Mouse (Mus musculus) midbrain, embryonic 10.5 days (tissue): Measurements from ENCODE around the gene Ccdc183. TPM values are rescaled to one million over a fixed set of nuclear protein-coding genes. Genes with fewer than 3 reads are reported as not detected.
A peak's percentile ranks its signal among the peaks of the same experiment; 100 is the strongest.

Experiments used
- DNase-seq: peaks from one replicate; pipeline ENCODE4 v3.0.0-alpha.2; 2017; ENCODE audit warnings: low spot score
- H3K27ac ChIP-seq: fragments of 300-500 bp; sonication (generic); replicated peaks from 2 replicates; pipeline ENCODE4 v1.5.1; 2016; ENCODE audit warnings: mild to moderate bottlenecking
- H3K27me3 ChIP-seq: fragments of 300-500 bp; sonication (generic); 2 replicates; pipeline ENCODE4 v1.6.1; 2016; ENCODE audit warnings: low read depth, mild to moderate bottlenecking; ENCODE audit not compliant: poor library complexity, severe bottlenecking
- H3K36me3 ChIP-seq: fragments of 300-500 bp; sonication (generic); 2 replicates; pipeline ENCODE4 v1.6.1; 2016; ENCODE audit warnings: mild to moderate bottlenecking, moderate library complexity
- H3K4me1 ChIP-seq: fragments of 300-500 bp; sonication (generic); 2 replicates; pipeline ENCODE4 v1.6.1; 2016
- H3K4me3 ChIP-seq: fragments of 300-500 bp; sonication (generic); 2 replicates; pipeline ENCODE4 v1.5.1; 2016; ENCODE audit warnings: mild to moderate bottlenecking, moderate library complexity
- H3K9me3 ChIP-seq: fragments of 300-500 bp; sonication (generic); replicated peaks from 2 replicates; pipeline ENCODE4 v1.6.1; 2016; ENCODE audit warnings: mild to moderate bottlenecking
- WGBS: fragments of 180-500 bp; shearing (Covaris S2); methylation state at CpG from one replicate; pipeline ENCODE4 v1.1.7; 2016; 5-methylcytosine and 5-hydroxymethylcytosine counted together
- polyA plus RNA-seq: library from polyadenylated mRNA; unstranded; fragments of >200 nt; fragmentation: Nextera tagmentation; extraction: Ambion mirVana; gene quantifications from 2 replicates; pipeline ENCODE4 v1.2.1, GENCODE M21; 2016

Ccdc183 gene
- polyA plus RNA-seq, 1 experiment from 2014 or later = 0.04 TPM

DNA sequence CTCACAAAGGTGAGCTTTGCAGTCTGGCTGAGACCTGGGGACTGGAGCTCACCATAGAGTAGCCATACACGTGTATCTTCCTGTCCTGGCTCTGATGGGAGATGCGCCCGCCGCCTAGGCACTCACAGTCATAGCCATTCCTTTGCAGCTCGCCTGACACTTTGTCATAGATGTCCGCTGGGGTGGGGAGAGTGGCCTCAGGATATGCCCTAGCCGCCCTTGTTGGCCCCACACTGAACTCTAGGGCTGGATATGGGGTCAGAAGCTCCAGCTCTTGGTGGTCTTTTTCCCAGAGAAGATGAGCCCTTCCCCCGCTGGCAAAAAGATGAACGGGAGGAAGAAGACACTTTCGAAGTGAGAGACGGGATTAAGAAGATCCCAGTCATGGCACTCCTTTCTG is 43.3 kb downstream of the Ccdc183 start:
- H3K27me3 ChIP-seq = peaks cover 39% of the 10 kb centered on the region
- H3K4me1 ChIP-seq = peaks cover 58% of the 10 kb centered on the region
- 21% methylated on average over 11 of the region's 11 CpGs for WGBS
- H3K4me3 ChIP-seq = peak overlapping the region; percentile 75
- no peak for DNase-seq
- H3K9me3 ChIP-seq = no peaks in the 10 kb centered on the region
- H3K36me3 ChIP-seq = peaks cover 43% of the 10 kb centered on the region
- peak overlapping the region; percentile 90 for H3K27ac ChIP-seq

DNA sequence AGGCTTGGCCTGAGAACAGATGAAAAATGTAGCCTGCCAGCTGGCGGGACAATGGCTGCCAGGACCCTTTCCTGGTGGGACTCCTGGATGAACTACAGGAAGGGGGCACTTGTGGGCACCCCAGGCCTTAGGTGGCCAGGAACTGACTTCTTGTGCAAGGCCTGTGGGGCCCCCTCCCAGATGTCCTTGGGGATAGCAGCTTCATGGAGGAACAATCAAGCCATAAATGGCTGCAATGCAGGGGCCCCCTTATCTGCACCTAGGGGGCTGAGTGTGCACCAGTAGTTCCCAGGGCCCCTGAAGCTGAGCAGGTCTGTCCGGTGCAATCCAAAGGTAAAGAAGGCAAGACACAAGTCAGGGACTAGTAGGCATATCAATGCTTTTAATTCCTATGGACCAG is 44.4 kb downstream of the Ccdc183 start:
- Histone ChIP-seq H3K27ac (no peak overlapping the region), H3K4me3 (peak overlapping the region; percentile 75), H3K36me3 (peaks cover 54% of the 10 kb centered on the region), H3K4me1 (peaks cover 48% of the 10 kb centered on the region), H3K9me3 (no peaks in the 10 kb centered on the region), H3K27me3 (peaks cover 28% of the 10 kb centered on the region)
- 97% methylated on average over 2 of the region's 2 CpGs for WGBS
- no peak for DNase-seq

GRCm38 (mm10) chr2:25571221-25571620 is 46.3 kb downstream of the Ccdc183 start:
- H3K4me3 ChIP-seq = no peak overlapping the region
- H3K9me3 ChIP-seq = no peaks in the 10 kb centered on the region
- peaks cover 73% of the 10 kb centered on the region for H3K36me3 ChIP-seq
- DNase-seq = no peak
- WGBS = 92% methylated on average over 4 of the region's 4 CpGs
- H3K27ac ChIP-seq = no peak overlapping the region
- peaks cover 9% of the 10 kb centered on the region for H3K27me3 ChIP-seq
- H3K4me1 ChIP-seq = peaks cover 29% of the 10 kb centered on the region

DNA sequence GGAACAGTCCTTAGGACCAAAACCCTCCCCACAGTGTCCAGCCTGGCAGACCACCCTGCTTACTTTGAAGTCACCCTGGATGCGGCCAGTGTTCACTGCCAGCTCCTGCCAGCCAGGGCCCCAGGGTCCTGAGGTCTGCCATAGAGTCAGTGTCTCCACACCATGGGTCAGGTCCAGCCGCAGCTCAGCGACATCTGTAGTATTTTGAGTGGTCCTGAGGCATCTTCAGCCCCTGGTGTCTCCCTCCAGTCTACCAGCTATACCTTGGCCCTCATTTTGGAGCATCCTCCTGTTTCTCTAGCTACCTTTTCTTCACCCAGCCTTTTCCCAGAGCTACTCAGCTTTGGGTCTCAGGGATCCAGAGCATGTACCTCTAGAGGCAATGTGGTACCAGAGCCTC is 48.2 kb downstream of the Ccdc183 start:
- H3K36me3 ChIP-seq = peaks cover 91% of the 10 kb centered on the region

GRCm38 (mm10) chr2:25568473-25569019 is 48.9 kb downstream of the Ccdc183 start:
- H3K9me3 ChIP-seq = no peaks in the 10 kb centered on the region
- 0 out of 2 replicates have a peak overlapping the region, but pooled peaks have one; percentile 1 for H3K27ac ChIP-seq
- WGBS = 92% methylated on average over 6 of the region's 6 CpGs
- H3K36me3 ChIP-seq = peaks cover 99% of the 10 kb centered on the region
- peaks cover 8% of the 10 kb centered on the region for H3K4me1 ChIP-seq
- H3K27me3 ChIP-seq = no peaks in the 10 kb centered on the region
- H3K4me3 ChIP-seq = no peak overlapping the region
- DNase-seq = no peak

More for the DNA sequence above, 48.2 kb downstream of the Ccdc183 start:
- Histone ChIP-seq H3K4me1 (peaks cover 16% of the 10 kb centered on the region), H3K27ac (no peak overlapping the region), H3K4me3 (no peak overlapping the region), H3K9me3 (no peaks in the 10 kb centered on the region), H3K27me3 (no peaks in the 10 kb centered on the region)
- no peak for DNase-seq
- 92% methylated on average over 3 of the region's 3 CpGs for WGBS

GRCm38 (mm10) chr2:25566558-25566957 is 50.9 kb downstream of the Ccdc183 start:
- no peak overlapping the region for H3K4me3 ChIP-seq
- 89% methylated on average over 6 of the region's 6 CpGs for WGBS
- no peak overlapping the region for H3K27ac ChIP-seq
- peaks cover 100% of the 10 kb centered on the region for H3K36me3 ChIP-seq
- H3K4me1 ChIP-seq = no peaks in the 10 kb centered on the region; the same call in 1 of the 2 replicates
- H3K9me3 ChIP-seq = no peaks in the 10 kb centered on the region
- DNase-seq = no peak
- no peaks in the 10 kb centered on the region for H3K27me3 ChIP-seq

- H3K4me3 ChIP-seq = no peak overlapping the region
- no peaks in the 10 kb centered on the region for H3K27me3 ChIP-seq
- no peak overlapping the region for H3K27ac ChIP-seq
- H3K36me3 ChIP-seq = peaks cover 100% of the 10 kb centered on the region
- DNase-seq = no peak
- H3K4me1 ChIP-seq = no peaks in the 10 kb centered on the region; the same call in 1 of the 2 replicates
- H3K9me3 ChIP-seq = no peaks in the 10 kb centered on the region
- 86% methylated on average over 8 of the region's 8 CpGs for WGBS
Observed at GRCm38 (mm10) chr2:25565741-25566140, 51.7 kb downstream of the Ccdc183 start.

- H3K36me3 ChIP-seq = peaks cover 75% of the 10 kb centered on the region
- H3K4me1 ChIP-seq = peaks cover 21% of the 10 kb centered on the region
- no peaks in the 10 kb centered on the region for H3K9me3 ChIP-seq
- no peaks in the 10 kb centered on the region for H3K27me3 ChIP-seq
- 85% methylated on average over 9 of the region's 9 CpGs for WGBS
- H3K27ac ChIP-seq = no peak overlapping the region
- DNase-seq = no peak
- H3K4me3 ChIP-seq = no peak overlapping the region
Observed at GRCm38 (mm10) chr2:25561946-25562345, 55.5 kb downstream of the Ccdc183 start.

DNA sequence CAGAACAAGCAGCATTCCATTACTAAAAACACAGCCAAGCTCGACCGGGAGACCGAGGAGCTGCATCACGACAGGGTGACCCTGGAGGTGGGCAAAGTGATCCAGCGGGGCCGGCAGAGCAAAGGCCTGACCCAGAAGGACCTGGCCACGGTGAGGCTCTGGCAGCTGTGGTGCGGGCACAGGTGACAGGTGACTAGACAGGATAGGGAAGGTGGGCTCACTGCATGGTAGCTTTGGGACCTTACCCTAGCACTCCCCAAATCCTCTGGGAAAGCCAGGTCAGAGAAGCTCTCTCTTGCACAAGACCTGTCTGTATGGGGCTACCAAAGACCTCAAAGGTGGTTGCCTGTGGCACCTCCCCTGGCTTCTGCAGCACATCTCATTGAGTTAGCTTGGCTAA is 56.9 kb downstream of the Ccdc183 start:
- Histone ChIP-seq H3K36me3 (peaks cover 61% of the 10 kb centered on the region), H3K4me3 (no peak overlapping the region), H3K27me3 (no peaks in the 10 kb centered on the region), H3K4me1 (peaks cover 28% of the 10 kb centered on the region), H3K27ac (no peak overlapping the region), H3K9me3 (no peaks in the 10 kb centered on the region)
- 88% methylated on average over 8 of the region's 8 CpGs for WGBS
- no peak for DNase-seq

- DNase-seq = no peak
- peak overlapping the region; percentile 95 for H3K4me3 ChIP-seq
- H3K36me3 ChIP-seq = peaks cover 43% of the 10 kb centered on the region
- WGBS = 85% methylated on average over 6 of the region's 6 CpGs
- H3K27ac ChIP-seq = 0 out of 2 replicates have a peak overlapping the region, but pooled peaks have one; percentile 94
- H3K4me1 ChIP-seq = peaks cover 28% of the 10 kb centered on the region
- no peaks in the 10 kb centered on the region for H3K27me3 ChIP-seq
- no peaks in the 10 kb centered on the region for H3K9me3 ChIP-seq
Observed at GRCm38 (mm10) chr2:25558774-25559173, 58.7 kb downstream of the Ccdc183 start.

Other genes starting within 250 kb of the Ccdc183 start
- gene Sapcd2, start 245.4 kb downstream of the Ccdc183 start, polyA plus RNA-seq = 73.4 and 86.4 TPM in 2 replicates
- 0.26 TPM in 1 of 2 replicates, not detected in the other for gene Entpd2, start 221.8 kb downstream of the Ccdc183 start, polyA plus RNA-seq
- 80.6 and 125 TPM in 2 replicates for gene Npdc1, start 218.3 kb downstream of the Ccdc183 start, polyA plus RNA-seq
- not detected in 2 replicates for gene Fut7, start 194.4 kb downstream of the Ccdc183 start, polyA plus RNA-seq
- 6.2 and 8.1 TPM in 2 replicates for gene Abca2, start 189.0 kb downstream of the Ccdc183 start, polyA plus RNA-seq
- 1.1 and 1.9 TPM in 2 replicates for gene Clic3, start 160.8 kb downstream of the Ccdc183 start, polyA plus RNA-seq
- 17.4 and 26.4 TPM in 2 replicates for gene Paxx, start 156.6 kb downstream of the Ccdc183 start, polyA plus RNA-seq
- gene Ptgds, start 147.6 kb downstream of the Ccdc183 start, polyA plus RNA-seq = 0.16 TPM in 1 of 2 replicates, not detected in the other
- gene Lcn12, start 123.8 kb downstream of the Ccdc183 start, polyA plus RNA-seq = not detected in 2 replicates
- gene Fbxw5, start 116.9 kb downstream of the Ccdc183 start, polyA plus RNA-seq = 91.2 and 108 TPM in 2 replicates
- 5.2 and 5.6 TPM in 2 replicates for gene C8g, start 116.0 kb downstream of the Ccdc183 start, polyA plus RNA-seq
- 38.9 and 41.4 TPM in 2 replicates for gene Traf2, start 70.7 kb downstream of the Ccdc183 start, polyA plus RNA-seq
- 344 and 364 TPM in 2 replicates for gene Edf1, start 59.8 kb downstream of the Ccdc183 start, polyA plus RNA-seq
- 6.7 and 7.8 TPM in 2 replicates for gene Mamdc4, start 42.8 kb downstream of the Ccdc183 start, polyA plus RNA-seq
- 159 and 187 TPM in 2 replicates for gene Phpt1, start 42.5 kb downstream of the Ccdc183 start, polyA plus RNA-seq
- gene Ajm1, start 35.9 kb downstream of the Ccdc183 start, polyA plus RNA-seq = 0.05 and 0.27 TPM in 2 replicates
- gene Rabl6, start 9.2 kb downstream of the Ccdc183 start, polyA plus RNA-seq = 71.2 and 75.1 TPM in 2 replicates
- gene Tmem141, start 4.3 kb upstream of the Ccdc183 start, polyA plus RNA-seq = 12.8 and 14.7 TPM in 2 replicates
- gene Fcna, start 10.4 kb upstream of the Ccdc183 start, polyA plus RNA-seq = 0.36 and 1.4 TPM in 2 replicates
- not detected in 2 replicates for gene Lcn8, start 35.4 kb upstream of the Ccdc183 start, polyA plus RNA-seq
- gene Lcn5, start 40.3 kb upstream of the Ccdc183 start, polyA plus RNA-seq = not detected in 2 replicates
- gene Lcn6, start 59.1 kb upstream of the Ccdc183 start, polyA plus RNA-seq = not detected in 2 replicates
- gene Lcn10, start 65.0 kb upstream of the Ccdc183 start, polyA plus RNA-seq = not detected in 2 replicates
- not detected in 2 replicates for gene Obp2a, start 82.4 kb upstream of the Ccdc183 start, polyA plus RNA-seq
- 70.8 and 77.6 TPM in 2 replicates for gene Bmyc, start 89.1 kb upstream of the Ccdc183 start, polyA plus RNA-seq
- not detected in 2 replicates for gene Obp2b, start 119.3 kb upstream of the Ccdc183 start, polyA plus RNA-seq
- not detected in 2 replicates for gene Lcn3, start 147.9 kb upstream of the Ccdc183 start, polyA plus RNA-seq
- gene Lcn11, start 159.3 kb upstream of the Ccdc183 start, polyA plus RNA-seq = not detected in 2 replicates
- gene Gm13539, start 164.6 kb upstream of the Ccdc183 start, polyA plus RNA-seq = not detected in 2 replicates
- not detected in 2 replicates for gene Glt6d1, start 198.2 kb upstream of the Ccdc183 start, polyA plus RNA-seq
- not detected in 2 replicates for gene Lcn9, start 205.5 kb upstream of the Ccdc183 start, polyA plus RNA-seq
- gene Sohlh1, start 229.6 kb upstream of the Ccdc183 start, polyA plus RNA-seq = not detected in 2 replicates
- 0.41 and 0.49 TPM in 2 replicates for gene Kcnt1, start 246.1 kb upstream of the Ccdc183 start, polyA plus RNA-seq